Mouse (Mus musculus): Measurements from ENCODE around the gene Pcgf1. TPM values are rescaled to one million over a fixed set of nuclear protein-coding genes. Genes with fewer than 3 reads are reported as not detected.
A peak's percentile ranks its signal among the peaks of the same experiment; 100 is the strongest.

The Pcgf1 gene
- polyA plus RNA-seq (2016; fragmentation: Nextera tagmentation; extraction: Ambion mirVana), result 37.6 and 39.4 TPM in 2 replicates

- under 1% methylated on average over 54 of the region's 54 CpGs for WGBS
- H3K27me3 ChIP-seq (ENCODE audit: poor library complexity, severe bottlenecking), result peaks cover 69% of the 10 kb centered on the region
- H3K4me1 ChIP-seq, result peaks cover 26% of the 10 kb centered on the region
- H3K4me3 ChIP-seq, result peak within 1 kb of the TSS; percentile 86
- DNase-seq (ENCODE audit: extremely low spot score, low spot score), result peak; percentile 60
- no peaks in the 10 kb centered on the region for H3K9me3 ChIP-seq
- H3K36me3 ChIP-seq (replicated peaks), result peaks cover 29% of the 10 kb centered on the region
- H3K27ac ChIP-seq, result peak within 1 kb of the TSS; percentile 96
Observed at GRCm38 (mm10) chr6:83077630-83078323, at the start of gene Pcgf1. Gene Pcgf1, plus strand, starts transcription at chr6:83077869.

DNA sequence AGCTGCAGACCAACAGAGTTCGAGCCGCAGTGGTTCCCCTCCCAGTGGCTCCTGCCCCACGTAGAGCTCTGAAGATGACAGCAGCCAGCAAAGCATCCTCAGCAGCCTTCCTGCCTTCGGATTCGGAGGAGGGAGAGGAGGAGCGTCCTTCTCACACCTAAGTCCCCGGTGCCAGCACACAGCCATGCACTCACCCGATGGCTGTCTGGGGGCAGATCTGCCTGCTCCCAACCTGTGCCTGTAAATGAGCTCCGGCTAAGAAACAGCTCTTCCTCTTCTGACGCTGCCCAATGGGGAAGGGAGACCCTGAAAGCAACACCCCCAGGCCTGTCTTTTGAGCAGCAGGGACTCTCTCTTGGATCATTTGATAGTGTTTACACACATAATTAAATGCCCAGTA, 47.9 kb upstream of the Pcgf1 start:
- Histone ChIP-seq H3K4me3 (no peak overlapping the region), H3K27ac (no peak overlapping the region), H3K9me3 (no peaks in the 10 kb centered on the region), H3K4me1 (peaks cover 63% of the 10 kb centered on the region), H3K36me3 (replicated peaks) (peaks cover 3% of the 10 kb centered on the region; the same call in 1 of the 2 replicates), H3K27me3 (ENCODE audit: poor library complexity, severe bottlenecking) (peaks cover 78% of the 10 kb centered on the region)
- 11% methylated on average over 10 of the region's 10 CpGs for WGBS
- DNase-seq (ENCODE audit: extremely low spot score, low spot score), result no peak

GRCm38 (mm10) chr6:83031111-83031510, 46.6 kb upstream of the Pcgf1 start:
- no peak overlapping the region for H3K4me3 ChIP-seq
- no peak for DNase-seq (ENCODE audit: extremely low spot score, low spot score)
- peaks cover 3% of the 10 kb centered on the region; the same call in 1 of the 2 replicates for H3K36me3 ChIP-seq (replicated peaks)
- no peaks in the 10 kb centered on the region for H3K9me3 ChIP-seq
- H3K4me1 ChIP-seq, result peaks cover 73% of the 10 kb centered on the region
- 53% methylated on average over 7 of the region's 7 CpGs for WGBS
- H3K27me3 ChIP-seq (ENCODE audit: poor library complexity, severe bottlenecking), result peaks cover 91% of the 10 kb centered on the region
- no peak overlapping the region for H3K27ac ChIP-seq

DNA sequence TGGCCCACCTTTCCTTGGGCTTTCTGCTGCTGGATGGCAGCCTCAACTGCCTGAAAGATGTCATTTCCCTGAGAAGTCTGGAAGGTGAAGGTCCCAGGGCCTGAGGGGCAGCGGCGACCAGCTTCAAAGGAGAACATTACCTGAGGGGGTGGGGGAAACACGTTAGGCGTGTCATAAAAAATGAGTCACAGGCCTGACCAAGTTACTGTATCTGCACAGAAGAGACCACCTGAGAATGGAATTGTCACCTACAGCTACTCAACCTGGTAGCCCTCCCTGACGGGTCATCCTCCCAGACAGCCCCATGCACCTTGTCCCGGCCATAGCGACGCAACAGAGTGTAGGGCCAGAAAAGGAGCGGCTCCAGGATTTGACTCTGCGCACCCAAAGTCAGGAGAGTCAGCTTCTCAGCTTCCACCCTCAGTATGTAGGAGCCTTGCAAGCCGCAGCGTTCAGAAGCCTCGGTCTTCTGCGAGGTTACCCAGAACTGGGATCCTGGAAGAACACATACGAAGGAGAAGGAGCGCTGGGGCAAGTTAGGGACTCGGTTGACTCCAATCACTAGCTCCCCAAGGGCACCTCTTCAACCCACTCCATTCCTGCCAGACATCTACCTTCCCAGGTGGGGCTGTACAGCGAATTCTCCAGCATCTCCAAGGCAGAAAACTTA, 45.6 kb upstream of the Pcgf1 start:
- peaks cover 98% of the 10 kb centered on the region for H3K27me3 ChIP-seq (ENCODE audit: poor library complexity, severe bottlenecking)
- H3K4me3 ChIP-seq, result peak overlapping the region; percentile 68
- no peak for DNase-seq (ENCODE audit: extremely low spot score, low spot score)
- 12% methylated on average over 18 of the region's 18 CpGs for WGBS
- peaks cover 3% of the 10 kb centered on the region; the same call in 1 of the 2 replicates for H3K36me3 ChIP-seq (replicated peaks)
- H3K27ac ChIP-seq, result no peak overlapping the region
- H3K4me1 ChIP-seq, result peaks cover 73% of the 10 kb centered on the region
- no peaks in the 10 kb centered on the region for H3K9me3 ChIP-seq

- Histone ChIP-seq H3K9me3 (no peaks in the 10 kb centered on the region), H3K27ac (peak overlapping the region; percentile 86), H3K27me3 (ENCODE audit: poor library complexity, severe bottlenecking) (peaks cover 98% of the 10 kb centered on the region), H3K4me3 (peak overlapping the region; percentile 68), H3K4me1 (peaks cover 69% of the 10 kb centered on the region), H3K36me3 (replicated peaks) (peaks cover 3% of the 10 kb centered on the region; the same call in 1 of the 2 replicates)
- under 1% methylated on average over 31 of the region's 31 CpGs for WGBS
- DNase-seq (ENCODE audit: extremely low spot score, low spot score), result peak; percentile 70
Observed at GRCm38 (mm10) chr6:83032769-83033191, 44.9 kb upstream of the Pcgf1 start.

- Histone ChIP-seq H3K27me3 (ENCODE audit: poor library complexity, severe bottlenecking) (peaks cover 97% of the 10 kb centered on the region), H3K4me1 (peaks cover 72% of the 10 kb centered on the region), H3K4me3 (peak within 1 kb of the TSS; percentile 68), H3K27ac (peak within 1 kb of the TSS; percentile 86), H3K9me3 (no peaks in the 10 kb centered on the region), H3K36me3 (replicated peaks) (peaks cover 3% of the 10 kb centered on the region; the same call in 1 of the 2 replicates)
- WGBS, result under 1% methylated on average over 51 of the region's 51 CpGs
- DNase-seq (ENCODE audit: extremely low spot score, low spot score), result peak; percentile 73
Observed at GRCm38 (mm10) chr6:83033249-83034185, 44.2 kb upstream of the Pcgf1 start, which contains the start of the genes Dok1 and Loxl3. Gene Dok1, minus strand, starts transcription at chr6:83033471. Gene Loxl3, plus strand, starts transcription at chr6:83034173.

DNA sequence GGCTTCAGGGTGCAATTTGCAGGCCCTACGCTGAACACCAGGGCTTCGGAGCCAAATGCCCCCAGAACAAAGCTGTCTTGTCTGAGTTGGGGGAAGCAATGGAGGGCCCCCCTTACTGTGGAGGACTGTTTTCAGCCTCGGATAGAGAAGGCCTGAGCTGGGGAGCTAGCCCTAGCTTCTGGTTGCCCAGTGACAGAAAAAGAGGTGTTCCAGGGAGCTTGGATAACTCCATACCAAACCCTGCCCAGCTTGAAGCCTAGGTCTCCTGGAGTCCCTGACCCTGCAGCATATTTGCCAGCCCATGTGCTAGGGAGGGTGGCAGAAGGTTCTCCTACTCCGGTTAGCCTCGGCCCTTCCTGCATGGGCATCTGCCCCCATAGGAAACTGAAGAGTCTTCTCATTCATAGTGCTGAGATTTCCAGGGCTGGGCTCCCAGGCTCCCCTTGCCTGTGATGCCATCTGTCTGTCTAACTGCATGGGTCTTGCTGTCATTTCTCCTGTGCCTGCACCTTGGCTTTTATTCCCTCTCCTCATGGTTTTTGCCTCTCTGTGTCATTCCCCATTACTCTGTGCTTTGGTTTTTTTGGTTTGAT, 43.1 kb upstream of the Pcgf1 start:
- no peak for DNase-seq (ENCODE audit: extremely low spot score, low spot score)
- peaks cover 3% of the 10 kb centered on the region; the same call in 1 of the 2 replicates for H3K36me3 ChIP-seq (replicated peaks)
- H3K4me3 ChIP-seq, result peak overlapping the region; percentile 68
- 22% methylated on average over 5 of the region's 5 CpGs for WGBS
- no peaks in the 10 kb centered on the region for H3K9me3 ChIP-seq
- peaks cover 70% of the 10 kb centered on the region for H3K4me1 ChIP-seq
- peak overlapping the region; percentile 86 for H3K27ac ChIP-seq
- peaks cover 86% of the 10 kb centered on the region for H3K27me3 ChIP-seq (ENCODE audit: poor library complexity, severe bottlenecking)

GRCm38 (mm10) chr6:83037188-83037587, 40.5 kb upstream of the Pcgf1 start:
- Histone ChIP-seq H3K4me1 (peaks cover 46% of the 10 kb centered on the region), H3K9me3 (no peaks in the 10 kb centered on the region), H3K27me3 (ENCODE audit: poor library complexity, severe bottlenecking) (peaks cover 65% of the 10 kb centered on the region), H3K27ac (no peak overlapping the region), H3K4me3 (no peak overlapping the region), H3K36me3 (replicated peaks) (no peaks in the 10 kb centered on the region)
- 83% methylated on average over 8 of the region's 8 CpGs for WGBS
- DNase-seq (ENCODE audit: extremely low spot score, low spot score), result no peak

- DNase-seq (ENCODE audit: extremely low spot score, low spot score), result peak; percentile 92
- Histone ChIP-seq H3K27me3 (ENCODE audit: poor library complexity, severe bottlenecking) (peaks cover 53% of the 10 kb centered on the region), H3K36me3 (replicated peaks) (no peaks in the 10 kb centered on the region), H3K4me1 (peaks cover 37% of the 10 kb centered on the region), H3K4me3 (peak overlapping the region; percentile 40), H3K27ac (peak overlapping the region; percentile 67), H3K9me3 (no peaks in the 10 kb centered on the region)
- 9% methylated on average over 24 of the region's 24 CpGs for WGBS
Observed at GRCm38 (mm10) chr6:83038496-83039012, 39.1 kb upstream of the Pcgf1 start.

GRCm38 (mm10) chr6:83040601-83041000, 37.1 kb upstream of the Pcgf1 start:
- Histone ChIP-seq H3K27me3 (ENCODE audit: poor library complexity, severe bottlenecking) (peaks cover 32% of the 10 kb centered on the region), H3K27ac (no peak overlapping the region), H3K4me3 (no peak overlapping the region), H3K9me3 (no peaks in the 10 kb centered on the region), H3K36me3 (replicated peaks) (no peaks in the 10 kb centered on the region), H3K4me1 (peaks cover 29% of the 10 kb centered on the region)
- no peak for DNase-seq (ENCODE audit: extremely low spot score, low spot score)
- 78% methylated on average over 5 of the region's 5 CpGs for WGBS

- Histone ChIP-seq H3K4me3 (no peak overlapping the region), H3K36me3 (replicated peaks) (no peaks in the 10 kb centered on the region), H3K4me1 (peaks cover 21% of the 10 kb centered on the region), H3K27me3 (ENCODE audit: poor library complexity, severe bottlenecking) (peaks cover 5% of the 10 kb centered on the region), H3K27ac (no peak overlapping the region), H3K9me3 (no peaks in the 10 kb centered on the region)
- DNase-seq (ENCODE audit: extremely low spot score, low spot score), result no peak
- 70% methylated on average over 6 of the region's 6 CpGs for WGBS
Observed at GRCm38 (mm10) chr6:83043561-83043960, 34.1 kb upstream of the Pcgf1 start.

GRCm38 (mm10) chr6:83043993-83044392, 33.7 kb upstream of the Pcgf1 start:
- Histone ChIP-seq H3K27me3 (ENCODE audit: poor library complexity, severe bottlenecking) (peaks cover 5% of the 10 kb centered on the region), H3K9me3 (no peaks in the 10 kb centered on the region), H3K36me3 (replicated peaks) (no peaks in the 10 kb centered on the region), H3K27ac (no peak overlapping the region), H3K4me3 (no peak overlapping the region), H3K4me1 (peaks cover 17% of the 10 kb centered on the region)
- whole genome bisulfite sequencing, result 91% methylated on average over 5 of the region's 5 CpGs
- no peak for DNase-seq (ENCODE audit: extremely low spot score, low spot score)
